Mouse (Mus musculus): ENCODE data around the gene Cd22. TPM values are rescaled to one million over a fixed set of nuclear protein-coding genes. Genes with fewer than 3 reads are reported as not detected.
A peak's percentile ranks its signal among the peaks of the same experiment; 100 is the strongest.
"Not testable (repeated sequence)": the region's sequence is repeated elsewhere in the genome, so short reads cannot be mapped to it uniquely, and the experiment has no call there.

The Cd22 gene
- polyA plus RNA-seq, 1 experiment from 2014 or later, result not detected

- no peak overlapping the region for H3K4me3 ChIP-seq
- H3K36me3 ChIP-seq, result no peaks in the 10 kb centered on the region
- H3K4me2 ChIP-seq, result no peak overlapping the region
- H3K9ac ChIP-seq, result no peak overlapping the region
- no peak overlapping the region for H3K27ac ChIP-seq (replicated peaks)
- 70% methylated on average over 4 of the region's 4 CpGs for WGBS
- H3K27me3 ChIP-seq (replicated peaks), result peaks cover 3% of the 10 kb centered on the region; the same call in 1 of the 2 replicates
- H3K4me1 ChIP-seq, result peaks cover 20% of the 10 kb centered on the region
- no peaks in the 10 kb centered on the region; the same call in 1 of the 2 replicates for H3K9me3 ChIP-seq
- no peak for ATAC-seq (ENCODE audit: extremely low read depth, insufficient number of reproducible peaks, low FRiP score, low TSS enrichment)
Measured at GRCm38 (mm10) chr7:30841379-30841778, 38.8 kb downstream of the Cd22 start.

- no peak overlapping the region for H3K9ac ChIP-seq
- H3K27me3 ChIP-seq (replicated peaks), result peaks cover 3% of the 10 kb centered on the region; the same call in 1 of the 2 replicates
- no peaks in the 10 kb centered on the region; the same call in 1 of the 2 replicates for H3K9me3 ChIP-seq
- WGBS, result 55% methylated on average over 3 of the region's 3 CpGs
- H3K27ac ChIP-seq (replicated peaks), result no peak overlapping the region
- no peak for ATAC-seq (ENCODE audit: extremely low read depth, insufficient number of reproducible peaks, low FRiP score, low TSS enrichment)
- H3K36me3 ChIP-seq, result no peaks in the 10 kb centered on the region
- peaks cover 20% of the 10 kb centered on the region for H3K4me1 ChIP-seq
- no peak overlapping the region for H3K4me3 ChIP-seq
- H3K4me2 ChIP-seq, result no peak overlapping the region
Measured at GRCm38 (mm10) chr7:30840306-30840705, 39.8 kb downstream of the Cd22 start.

- Histone ChIP-seq H3K9me3 (no peaks in the 10 kb centered on the region; the same call in 1 of the 2 replicates), H3K4me3 (no peak overlapping the region), H3K27me3 (replicated peaks) (peaks cover 3% of the 10 kb centered on the region; the same call in 1 of the 2 replicates), H3K36me3 (no peaks in the 10 kb centered on the region), H3K27ac (replicated peaks) (no peak overlapping the region), H3K4me1 (peaks cover 14% of the 10 kb centered on the region), H3K4me2 (no peak overlapping the region), H3K9ac (no peak overlapping the region)
- ATAC-seq (ENCODE audit: extremely low read depth, insufficient number of reproducible peaks, low FRiP score, low TSS enrichment), result no peak
Measured at GRCm38 (mm10) chr7:30837277-30837676, 42.9 kb downstream of the Cd22 start.

GRCm38 (mm10) chr7:30832684-30833083 is 47.5 kb downstream of the Cd22 start:
- H3K4me1 ChIP-seq; H3K9ac ChIP-seq; H3K4me3 ChIP-seq; H3K27me3 ChIP-seq (replicated peaks); H3K27ac ChIP-seq (replicated peaks); H3K9me3 ChIP-seq; ATAC-seq (ENCODE audit: extremely low read depth, insufficient number of reproducible peaks, low FRiP score, low TSS enrichment); H3K36me3 ChIP-seq: not testable (repeated sequence)
- 21% methylated on average over 8 of the region's 11 CpGs for WGBS
- H3K4me2 ChIP-seq, result peak overlapping the region; percentile 37

- H3K9me3 ChIP-seq, result no peaks in the 10 kb centered on the region; the same call in 1 of the 2 replicates
- H3K4me3 ChIP-seq, result no peak overlapping the region
- no peaks in the 10 kb centered on the region for H3K27me3 ChIP-seq (replicated peaks)
- 51% methylated on average over 17 of the region's 17 CpGs for WGBS
- no peak overlapping the region for H3K27ac ChIP-seq (replicated peaks)
- peak overlapping the region; percentile 37 for H3K4me2 ChIP-seq
- H3K9ac ChIP-seq, result no peak overlapping the region
- H3K4me1 ChIP-seq, result no peaks in the 10 kb centered on the region
- H3K36me3 ChIP-seq, result no peaks in the 10 kb centered on the region
- peak; percentile 31 for ATAC-seq (ENCODE audit: extremely low read depth, insufficient number of reproducible peaks, low FRiP score, low TSS enrichment)
Measured at GRCm38 (mm10) chr7:30832261-30832660, 47.9 kb downstream of the Cd22 start.

GRCm38 (mm10) chr7:30829428-30829827 is 50.7 kb downstream of the Cd22 start:
- Histone ChIP-seq H3K4me2 (no peak overlapping the region), H3K4me1 (no peaks in the 10 kb centered on the region), H3K9me3 (no peaks in the 10 kb centered on the region), H3K36me3 (no peaks in the 10 kb centered on the region), H3K27me3 (replicated peaks) (no peaks in the 10 kb centered on the region), H3K27ac (replicated peaks) (no peak overlapping the region), H3K4me3 (no peak overlapping the region), H3K9ac (no peak overlapping the region)
- no peak for ATAC-seq (ENCODE audit: extremely low read depth, insufficient number of reproducible peaks, low FRiP score, low TSS enrichment)
- 58% methylated on average over 3 of the region's 3 CpGs for WGBS

- not testable (repeated sequence) for H3K9ac ChIP-seq; H3K27ac ChIP-seq (replicated peaks); H3K36me3 ChIP-seq; H3K27me3 ChIP-seq (replicated peaks); H3K4me1 ChIP-seq; H3K4me2 ChIP-seq; H3K9me3 ChIP-seq; H3K4me3 ChIP-seq; ATAC-seq (ENCODE audit: extremely low read depth, insufficient number of reproducible peaks, low FRiP score, low TSS enrichment)
Measured at GRCm38 (mm10) chr7:30828871-30829270, 51.3 kb downstream of the Cd22 start.

- no peaks in the 10 kb centered on the region for H3K9me3 ChIP-seq
- H3K36me3 ChIP-seq, result no peaks in the 10 kb centered on the region
- ATAC-seq (ENCODE audit: extremely low read depth, insufficient number of reproducible peaks, low FRiP score, low TSS enrichment), result no peak
- WGBS, result 89% methylated on average over 10 of the region's 10 CpGs
- H3K4me1 ChIP-seq, result no peaks in the 10 kb centered on the region
- H3K27me3 ChIP-seq (replicated peaks), result no peaks in the 10 kb centered on the region
- H3K4me3 ChIP-seq, result no peak overlapping the region
- no peak overlapping the region for H3K4me2 ChIP-seq
- no peak overlapping the region for H3K9ac ChIP-seq
- H3K27ac ChIP-seq (replicated peaks), result no peak overlapping the region
Measured at GRCm38 (mm10) chr7:30826660-30827059, 53.5 kb downstream of the Cd22 start.

GRCm38 (mm10) chr7:30824306-30824705 is 55.8 kb downstream of the Cd22 start:
- Histone ChIP-seq H3K27me3 (replicated peaks) (peaks cover 12% of the 10 kb centered on the region), H3K9me3 (no peaks in the 10 kb centered on the region), H3K4me2 (no peak overlapping the region), H3K9ac (no peak overlapping the region), H3K4me3 (no peak overlapping the region), H3K36me3 (no peaks in the 10 kb centered on the region), H3K27ac (replicated peaks) (no peak overlapping the region), H3K4me1 (no peaks in the 10 kb centered on the region)
- WGBS, result 80% methylated on average over 3 of the region's 3 CpGs
- no peak for ATAC-seq (ENCODE audit: extremely low read depth, insufficient number of reproducible peaks, low FRiP score, low TSS enrichment)

GRCm38 (mm10) chr7:30823675-30824074 is 56.5 kb downstream of the Cd22 start, which contains the start of gene Ffar2:
Gene Ffar2 (minus strand): TSS chr7:30823775.
- Histone ChIP-seq H3K4me2 (no peak within 1 kb of the TSS), H3K36me3 (no peaks in the 10 kb centered on the region), H3K4me1 (no peaks in the 10 kb centered on the region), H3K4me3 (no peak within 1 kb of the TSS), H3K27ac (replicated peaks) (no peak within 1 kb of the TSS), H3K27me3 (replicated peaks) (peaks cover 15% of the 10 kb centered on the region), H3K9ac (no peak within 1 kb of the TSS), H3K9me3 (no peaks in the 10 kb centered on the region)
- ATAC-seq (ENCODE audit: extremely low read depth, insufficient number of reproducible peaks, low FRiP score, low TSS enrichment), result no peak
- WGBS, result 82% methylated on average over 18 of the region's 18 CpGs

GRCm38 (mm10) chr7:30821532-30821931 is 58.6 kb downstream of the Cd22 start:
- Histone ChIP-seq H3K4me1 (no peaks in the 10 kb centered on the region), H3K9me3 (no peaks in the 10 kb centered on the region), H3K36me3 (no peaks in the 10 kb centered on the region), H3K27ac (replicated peaks) (no peak overlapping the region), H3K9ac (no peak overlapping the region), H3K27me3 (replicated peaks) (peaks cover 15% of the 10 kb centered on the region), H3K4me3 (no peak overlapping the region), H3K4me2 (no peak overlapping the region)
- WGBS, result 50% methylated on average over 5 of the region's 5 CpGs
- ATAC-seq (ENCODE audit: extremely low read depth, insufficient number of reproducible peaks, low FRiP score, low TSS enrichment), result no peak

GRCm38 (mm10) chr7:30820854-30821445 is 59.2 kb downstream of the Cd22 start:
- no peak overlapping the region for H3K9ac ChIP-seq
- H3K4me1 ChIP-seq, result no peaks in the 10 kb centered on the region
- H3K9me3 ChIP-seq, result no peaks in the 10 kb centered on the region
- no peaks in the 10 kb centered on the region for H3K36me3 ChIP-seq
- 60% methylated on average over 7 of the region's 7 CpGs for WGBS
- ATAC-seq (ENCODE audit: extremely low read depth, insufficient number of reproducible peaks, low FRiP score, low TSS enrichment), result no peak
- no peak overlapping the region for H3K4me3 ChIP-seq
- peaks cover 15% of the 10 kb centered on the region for H3K27me3 ChIP-seq (replicated peaks)
- H3K27ac ChIP-seq (replicated peaks), result no peak overlapping the region
- no peak overlapping the region for H3K4me2 ChIP-seq
